Mouse (Mus musculus): Measurements from ENCODE around the gene Hcfc1r1. TPM values are rescaled to one million over a fixed set of nuclear protein-coding genes. Genes with fewer than 3 reads are reported as not detected.
A peak's percentile ranks its signal among the peaks of the same experiment; 100 is the strongest.

Hcfc1r1 gene
- polyA plus RNA-seq, 1 experiment from 2014 or later = 39.7 TPM

DNA sequence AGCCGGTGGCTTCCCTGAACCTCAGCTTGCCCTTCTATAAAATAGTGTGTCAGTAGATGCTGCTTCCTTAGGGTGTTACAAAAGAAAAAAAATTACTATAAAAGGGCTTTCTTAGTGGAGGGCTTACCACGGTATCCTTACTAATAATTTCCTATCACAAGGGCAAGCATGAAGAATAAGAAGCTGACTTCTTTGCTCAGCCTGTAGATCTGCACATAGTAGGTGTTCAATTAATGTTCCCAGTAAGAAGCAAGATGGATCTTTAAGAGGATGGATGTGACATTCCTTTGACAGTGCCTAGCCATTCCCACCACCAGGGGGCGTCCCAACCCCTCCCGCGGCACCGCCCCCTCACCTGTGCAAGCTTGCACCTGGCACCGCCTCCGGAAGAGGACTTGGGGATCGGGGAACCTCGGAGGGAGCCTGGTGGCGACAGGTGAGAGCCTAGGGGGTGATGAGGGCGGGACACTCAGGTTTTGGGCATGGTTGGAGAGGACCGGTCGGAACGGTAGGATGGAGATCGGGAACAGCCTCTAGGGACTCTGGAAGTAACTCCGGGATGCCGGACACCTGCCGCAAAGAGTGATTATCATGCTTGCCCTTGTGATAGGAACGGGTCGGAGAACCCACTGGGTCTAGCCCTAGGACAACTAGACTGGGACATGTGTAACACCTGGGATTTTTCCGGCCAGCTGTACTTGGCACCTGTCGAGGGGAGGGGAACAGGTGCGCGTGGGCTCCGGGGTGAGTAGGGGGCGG, 13.1 kb upstream of the Hcfc1r1 start, which contains the start of gene Bicdl2:
Gene Bicdl2, plus strand, starts transcription at position 390 of the 759 bp plus-strand sequence.
- H3K4me1 ChIP-seq = peaks cover 20% of the 10 kb centered on the region
- peak within 1 kb of the TSS; percentile 38 for H3K4me3 ChIP-seq
- no peak within 1 kb of the TSS for H3K27ac ChIP-seq (replicated peaks)
- 5% methylated on average over 27 of the region's 27 CpGs for WGBS
- DNase-seq (ENCODE audit: low spot score) = peak; percentile 68
- H3K9me3 ChIP-seq = no peaks in the 10 kb centered on the region
- no peaks in the 10 kb centered on the region for H3K36me3 ChIP-seq (replicated peaks)
- H3K27me3 ChIP-seq (replicated peaks; ENCODE audit: low read depth, poor library complexity, severe bottlenecking) = peaks cover 52% of the 10 kb centered on the region

- Histone ChIP-seq H3K27me3 (replicated peaks; ENCODE audit: low read depth, poor library complexity, severe bottlenecking) (peaks cover 52% of the 10 kb centered on the region), H3K4me3 (peak overlapping the region; percentile 38), H3K4me1 (peaks cover 26% of the 10 kb centered on the region), H3K27ac (replicated peaks) (no peak overlapping the region), H3K36me3 (replicated peaks) (0 out of 2 replicates have a peak, but pooled peaks cover 4% of the 10 kb centered on the region), H3K9me3 (no peaks in the 10 kb centered on the region)
- 4% methylated on average over 14 of the region's 14 CpGs for WGBS
- DNase-seq (ENCODE audit: low spot score) = no peak
These were observed 12.6 kb upstream of the Hcfc1r1 start for GRCm38 (mm10) chr17:23660876-23661200.

GRCm38 (mm10) chr17:23661526-23661925, 11.9 kb upstream of the Hcfc1r1 start:
- Histone ChIP-seq H3K4me3 (no peak overlapping the region), H3K36me3 (replicated peaks) (peaks cover 10% of the 10 kb centered on the region), H3K27ac (replicated peaks) (no peak overlapping the region), H3K4me1 (peaks cover 30% of the 10 kb centered on the region), H3K27me3 (replicated peaks; ENCODE audit: low read depth, poor library complexity, severe bottlenecking) (peaks cover 52% of the 10 kb centered on the region), H3K9me3 (no peaks in the 10 kb centered on the region)
- peak; percentile 50 for DNase-seq (ENCODE audit: low spot score)
- WGBS = 4% methylated on average over 9 of the region's 9 CpGs

- Histone ChIP-seq H3K36me3 (replicated peaks) (peaks cover 41% of the 10 kb centered on the region), H3K27me3 (replicated peaks; ENCODE audit: low read depth, poor library complexity, severe bottlenecking) (peaks cover 43% of the 10 kb centered on the region), H3K27ac (replicated peaks) (no peak overlapping the region), H3K4me1 (peaks cover 30% of the 10 kb centered on the region), H3K4me3 (no peak overlapping the region), H3K9me3 (no peaks in the 10 kb centered on the region)
- 10% methylated on average over 5 of the region's 5 CpGs for WGBS
- DNase-seq (ENCODE audit: low spot score) = peak; percentile 51
These were observed 8.8 kb upstream of the Hcfc1r1 start for GRCm38 (mm10) chr17:23664556-23665021.

DNA sequence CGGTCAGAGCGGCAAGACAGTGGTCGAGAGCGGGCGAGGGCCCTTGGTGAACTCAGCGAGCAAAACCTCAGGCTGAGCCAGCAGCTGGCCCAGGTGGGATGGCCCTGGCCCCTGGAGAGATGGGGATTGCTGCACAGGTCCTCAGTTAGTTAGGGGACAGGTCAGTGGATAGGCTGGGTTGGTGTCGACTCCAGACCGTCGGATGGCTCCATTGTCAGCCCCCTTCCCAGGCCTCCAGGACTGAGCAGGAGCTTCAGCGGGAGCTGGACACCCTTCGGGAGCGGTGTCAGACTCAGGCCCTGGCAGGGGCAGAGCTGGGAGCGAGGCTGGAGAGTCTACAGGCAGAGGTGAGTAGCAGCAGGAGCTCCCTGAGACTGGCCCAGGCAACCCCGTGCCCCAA, 7.9 kb upstream of the Hcfc1r1 start:
- Histone ChIP-seq H3K27ac (replicated peaks) (no peak overlapping the region; the same call in 1 of the 2 replicates), H3K36me3 (replicated peaks) (peaks cover 50% of the 10 kb centered on the region)

GRCm38 (mm10) chr17:23670516-23671074, 2.8 kb upstream of the Hcfc1r1 start:
- H3K4me1 ChIP-seq = peaks cover 40% of the 10 kb centered on the region
- H3K27me3 ChIP-seq (replicated peaks; ENCODE audit: low read depth, poor library complexity, severe bottlenecking) = peaks cover 15% of the 10 kb centered on the region
- H3K4me3 ChIP-seq = no peak overlapping the region
- DNase-seq (ENCODE audit: low spot score) = no peak
- H3K27ac ChIP-seq (replicated peaks) = no peak overlapping the region
- peaks cover 50% of the 10 kb centered on the region for H3K36me3 ChIP-seq (replicated peaks)
- 85% methylated on average over 7 of the region's 7 CpGs for WGBS
- H3K9me3 ChIP-seq = no peaks in the 10 kb centered on the region

More for the DNA sequence above, 7.9 kb upstream of the Hcfc1r1 start:
- no peak overlapping the region for H3K4me3 ChIP-seq
- H3K9me3 ChIP-seq = no peaks in the 10 kb centered on the region
- H3K27me3 ChIP-seq (replicated peaks; ENCODE audit: low read depth, poor library complexity, severe bottlenecking) = peaks cover 34% of the 10 kb centered on the region
- H3K4me1 ChIP-seq = peaks cover 27% of the 10 kb centered on the region
- 77% methylated on average over 14 of the region's 14 CpGs for WGBS
- DNase-seq (ENCODE audit: low spot score) = no peak

- no peak overlapping the region for H3K4me3 ChIP-seq
- peaks cover 43% of the 10 kb centered on the region for H3K4me1 ChIP-seq
- no peaks in the 10 kb centered on the region for H3K9me3 ChIP-seq
- peaks cover 24% of the 10 kb centered on the region for H3K27me3 ChIP-seq (replicated peaks; ENCODE audit: low read depth, poor library complexity, severe bottlenecking)
- H3K27ac ChIP-seq (replicated peaks) = no peak overlapping the region
- WGBS = 90% methylated on average over 3 of the region's 3 CpGs
- peaks cover 43% of the 10 kb centered on the region for H3K36me3 ChIP-seq (replicated peaks)
- DNase-seq (ENCODE audit: low spot score) = no peak
These were observed 1.9 kb upstream of the Hcfc1r1 start for GRCm38 (mm10) chr17:23671519-23671918.

- no peak for DNase-seq (ENCODE audit: low spot score)
- peaks cover 34% of the 10 kb centered on the region for H3K27me3 ChIP-seq (replicated peaks; ENCODE audit: low read depth, poor library complexity, severe bottlenecking)
- no peak overlapping the region for H3K27ac ChIP-seq (replicated peaks)
- peaks cover 55% of the 10 kb centered on the region for H3K4me1 ChIP-seq
- H3K9me3 ChIP-seq = no peaks in the 10 kb centered on the region
- peak overlapping the region; percentile 71 for H3K4me3 ChIP-seq
- WGBS = 72% methylated on average over 3 of the region's 3 CpGs
- peaks cover 31% of the 10 kb centered on the region for H3K36me3 ChIP-seq (replicated peaks)
These were observed 635 bp upstream of the Hcfc1r1 start for GRCm38 (mm10) chr17:23672761-23673160.

DNA sequence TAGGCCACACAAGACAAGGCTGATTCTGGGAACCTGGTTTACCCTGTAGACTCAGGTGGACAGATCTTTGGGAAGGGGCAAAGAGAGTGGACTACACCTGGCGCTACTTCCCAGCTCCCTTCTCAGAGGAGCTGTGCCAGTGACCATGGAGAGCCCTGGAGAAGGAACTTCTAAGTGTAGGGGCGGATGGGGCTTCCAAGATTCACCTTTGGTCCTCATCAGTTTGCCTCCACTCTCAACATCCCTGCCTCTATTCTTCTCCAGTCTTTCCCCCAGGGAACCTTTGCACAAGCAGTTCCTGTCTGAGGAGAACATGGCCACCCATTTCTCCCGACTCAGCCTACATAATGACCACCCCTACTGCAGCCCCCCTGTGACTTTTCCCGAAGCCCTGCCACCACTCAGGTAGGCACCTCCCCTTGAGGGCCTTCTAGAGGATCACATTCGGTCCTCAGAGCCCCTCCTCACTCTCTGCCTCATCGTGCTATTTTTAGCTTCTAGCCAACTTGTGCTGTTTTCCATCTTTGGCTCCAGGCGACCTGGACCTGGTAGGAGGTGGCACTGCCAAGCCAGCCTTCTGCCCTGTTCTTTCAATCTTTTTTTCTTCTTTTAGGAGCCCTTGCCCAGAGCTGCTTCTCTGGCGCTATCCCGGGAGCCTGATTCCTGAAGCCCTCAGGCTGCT, 1.0 kb downstream of the Hcfc1r1 start:
- Histone ChIP-seq H3K4me1 (peaks cover 60% of the 10 kb centered on the region), H3K4me3 (peak overlapping the region; percentile 71)

DNA sequence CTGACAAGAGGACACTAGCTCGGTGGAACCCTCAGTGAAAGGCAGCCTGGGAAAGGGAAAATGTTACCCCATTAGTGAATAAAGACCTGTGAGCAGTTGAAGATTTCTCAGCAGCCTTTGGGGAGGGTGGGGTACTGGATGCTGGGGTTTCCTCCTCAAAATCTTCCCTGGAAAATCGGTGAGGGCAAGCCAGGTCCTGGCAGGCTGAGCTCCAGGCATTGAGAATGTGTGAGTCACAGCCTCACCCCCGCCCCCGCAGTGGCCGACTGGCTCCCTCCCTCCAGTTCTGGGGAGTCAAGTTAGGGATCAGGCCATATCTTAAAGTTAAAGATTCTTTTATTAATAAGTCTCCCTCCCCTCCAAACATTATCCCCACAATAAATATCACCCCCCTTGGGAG, 1.7 kb downstream of the Hcfc1r1 start:
- Histone ChIP-seq H3K4me1 (peaks cover 62% of the 10 kb centered on the region), H3K27me3 (replicated peaks; ENCODE audit: low read depth, poor library complexity, severe bottlenecking) (peaks cover 58% of the 10 kb centered on the region), H3K4me3 (0 out of 2 replicates have a peak overlapping the region, but pooled peaks have one; percentile 71), H3K36me3 (replicated peaks) (peaks cover 7% of the 10 kb centered on the region), H3K9me3 (no peaks in the 10 kb centered on the region), H3K27ac (replicated peaks) (no peak overlapping the region)
- no peak for DNase-seq (ENCODE audit: low spot score)
- 33% methylated on average over 5 of the region's 5 CpGs for WGBS

More for the DNA sequence above, 1.0 kb downstream of the Hcfc1r1 start:
- peaks cover 51% of the 10 kb centered on the region for H3K27me3 ChIP-seq (replicated peaks; ENCODE audit: low read depth, poor library complexity, severe bottlenecking)
- 38% methylated on average over 9 of the region's 9 CpGs for WGBS
- H3K9me3 ChIP-seq = no peaks in the 10 kb centered on the region
- H3K27ac ChIP-seq (replicated peaks) = peak overlapping the region; percentile 92
- DNase-seq (ENCODE audit: low spot score) = no peak
- peaks cover 14% of the 10 kb centered on the region for H3K36me3 ChIP-seq (replicated peaks)

GRCm38 (mm10) chr17:23675564-23676281, 2.3 kb downstream of the Hcfc1r1 start:
- no peaks in the 10 kb centered on the region for H3K9me3 ChIP-seq
- WGBS = 9% methylated on average over 15 of the region's 15 CpGs
- H3K4me1 ChIP-seq = peaks cover 62% of the 10 kb centered on the region
- peaks cover 64% of the 10 kb centered on the region for H3K27me3 ChIP-seq (replicated peaks; ENCODE audit: low read depth, poor library complexity, severe bottlenecking)
- H3K27ac ChIP-seq (replicated peaks) = no peak overlapping the region
- H3K36me3 ChIP-seq (replicated peaks) = peaks cover 1% of the 10 kb centered on the region
- H3K4me3 ChIP-seq = peak overlapping the region; percentile 71
- DNase-seq (ENCODE audit: low spot score) = peak; percentile 48

- Histone ChIP-seq H3K4me1 (peaks cover 66% of the 10 kb centered on the region), H3K27ac (replicated peaks) (peak overlapping the region; percentile 58), H3K9me3 (no peaks in the 10 kb centered on the region), H3K27me3 (replicated peaks; ENCODE audit: low read depth, poor library complexity, severe bottlenecking) (peaks cover 72% of the 10 kb centered on the region), H3K4me3 (peak overlapping the region; percentile 71), H3K36me3 (replicated peaks) (no peaks in the 10 kb centered on the region)
- DNase-seq (ENCODE audit: low spot score) = peak; percentile 60
- under 1% methylated on average over 37 of the region's 37 CpGs for WGBS
These were observed 3.2 kb downstream of the Hcfc1r1 start for GRCm38 (mm10) chr17:23676473-23677031.
